Comparison of ENCODE assay signal across 8 mouse cellular contexts in the genomic region with DNA sequence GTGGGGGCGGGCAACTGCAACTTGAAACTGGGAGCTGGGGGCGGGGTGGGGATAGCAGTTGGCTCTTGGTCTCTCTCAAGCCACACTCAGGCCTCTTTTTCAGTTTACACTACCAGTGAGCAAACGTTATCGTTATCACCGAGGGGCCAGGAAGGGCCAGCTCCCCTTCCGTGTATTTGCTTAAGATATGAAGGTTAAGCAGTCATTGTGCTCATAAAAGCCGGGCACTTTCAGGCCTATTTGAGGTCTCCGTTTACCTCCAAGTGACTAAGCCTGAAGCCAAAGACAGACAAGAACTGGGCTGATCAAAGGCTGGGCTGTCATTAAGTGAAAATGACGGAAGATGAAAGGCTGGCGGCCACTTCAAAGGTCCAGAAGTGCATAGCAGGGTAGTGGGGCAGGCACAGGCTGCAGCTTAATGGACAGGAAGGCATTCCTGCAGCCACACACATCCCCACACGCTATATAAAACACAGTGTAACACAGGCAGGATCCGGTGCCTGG.
A peak's percentile ranks its signal among the peaks of the same experiment; 100 is the strongest.
DNase-seq lines count a peak whose midpoint lies in the region; ATAC-seq and TF ChIP-seq lines count a peak whose summit lies in the region.

No protein-coding gene starts in this region.

- 3% methylated on average over 12 of the region's 12 CpGs for WGBS in forebrain, embryonic 14.5 days
- 5% methylated on average over 12 of the region's 12 CpGs for whole genome bisulfite sequencing in limb, embryonic 14.5 days
- WGBS in midbrain, embryonic 14.5 days = 5% methylated on average over 12 of the region's 12 CpGs

- peak; percentile 64 for DNase-seq in 416B (ENCODE audit: low read depth)
- peak; percentile 75 for DNase-seq in adrenal gland, adult 8-10 months
- peak; percentile 58 for DNase-seq in forebrain, embryonic 14.5 days (ENCODE audit: low spot score)
- DNase-seq in limb, embryonic 14.5 days (ENCODE audit: low spot score) = no peak
- peak; percentile 71 for DNase-seq in midbrain, embryonic 14.5 days
- no peak for DNase-seq in thymus, postnatal 14 days
- DNase-seq in ovary, postnatal 14 days (ENCODE audit: low spot score) = no peak
- DNase-seq in urinary bladder, postnatal 4 days (ENCODE audit: low spot score in 2 of 2) = no peak

- H3K4me3 ChIP-seq in forebrain, embryonic 14.5 days (ENCODE audit: low read depth, low read length) = no peak overlapping the region
- H3K4me3 ChIP-seq in limb, embryonic 14.5 days (replicated peaks; ENCODE audit: low read length) = no peak overlapping the region
- no peak overlapping the region for H3K4me3 ChIP-seq in midbrain, embryonic 14.5 days (replicated peaks; ENCODE audit: low read depth, low read length)

- H3K4me1 ChIP-seq in forebrain, embryonic 14.5 days (ENCODE audit: control insufficient read depth, insufficient read depth, low read length) = peaks cover 38% of the 10 kb centered on the region
- H3K4me1 ChIP-seq in limb, embryonic 14.5 days (ENCODE audit: control insufficient read depth, insufficient read depth, low read length) = peaks cover 54% of the 10 kb centered on the region
- H3K4me1 ChIP-seq in midbrain, embryonic 14.5 days (ENCODE audit: control insufficient read depth, insufficient read depth, low read length) = peaks cover 57% of the 10 kb centered on the region

- peak overlapping the region; percentile 26 for H3K4me2 ChIP-seq in forebrain, embryonic 14.5 days (ENCODE audit: low read length)
- peak overlapping the region; percentile 41; the same call in 1 of the 2 replicates for H3K4me2 ChIP-seq in limb, embryonic 14.5 days (replicated peaks; ENCODE audit: low read depth, low read length, severe bottlenecking)
- peak overlapping the region; percentile 32 for H3K4me2 ChIP-seq in midbrain, embryonic 14.5 days (ENCODE audit: low read length)

- H3K27ac ChIP-seq in forebrain, embryonic 14.5 days (ENCODE audit: low read depth, low read length) = 0 out of 2 replicates have a peak overlapping the region, but pooled peaks have one; percentile 14
- H3K27ac ChIP-seq in limb, embryonic 14.5 days (replicated peaks; ENCODE audit: low read depth, low read length) = peak overlapping the region; percentile 44
- peak overlapping the region; percentile 67 for H3K27ac ChIP-seq in midbrain, embryonic 14.5 days (replicated peaks; ENCODE audit: low read depth, low read length)

- ATAC-seq in forebrain, embryonic 14.5 days = peak; percentile 44; the same call in 1 of the 2 replicates
- ATAC-seq in limb, embryonic 14.5 days (ENCODE audit: low FRiP score, low read depth) = peak; percentile 25; the same call in 1 of the 2 replicates
- peak; percentile 44; the same call in 1 of the 2 replicates for ATAC-seq in midbrain, embryonic 14.5 days (ENCODE audit: low FRiP score, low TSS enrichment)

- no peaks in the 10 kb centered on the region for H3K36me3 ChIP-seq in forebrain, embryonic 14.5 days (ENCODE audit: control insufficient read depth, insufficient read depth, low read length)
- peaks cover 7% of the 10 kb centered on the region for H3K36me3 ChIP-seq in limb, embryonic 14.5 days (ENCODE audit: control insufficient read depth, insufficient read depth, low read length)
- H3K36me3 ChIP-seq in midbrain, embryonic 14.5 days (ENCODE audit: control insufficient read depth, insufficient read depth, low read length) = no peaks in the 10 kb centered on the region

- peak overlapping the region; percentile 52 for H3K9ac ChIP-seq in forebrain, embryonic 14.5 days (ENCODE audit: low read length)
- peak overlapping the region; percentile 9; the same call in 1 of the 2 replicates for H3K9ac ChIP-seq in limb, embryonic 14.5 days (ENCODE audit: low read depth, low read length, severe bottlenecking)
- peak overlapping the region; percentile 36; the same call in 1 of the 2 replicates for H3K9ac ChIP-seq in midbrain, embryonic 14.5 days (replicated peaks; ENCODE audit: low read length)

- TF ChIP-seq POLR2A in limb, embryonic 14.5 days (IDR thresholded peaks at IDR 0.05; ENCODE audit: borderline replicate concordance, extremely low read depth, insufficient read depth, insufficient read length) = no peak

- no peaks in the 10 kb centered on the region for H3K9me3 ChIP-seq in forebrain, embryonic 14.5 days (replicated peaks; ENCODE audit: control insufficient read depth, low read length)
- no peaks in the 10 kb centered on the region for H3K9me3 ChIP-seq in limb, embryonic 14.5 days (ENCODE audit: control insufficient read depth, low read length)
- H3K9me3 ChIP-seq in midbrain, embryonic 14.5 days (ENCODE audit: control insufficient read depth, low read length) = no peaks in the 10 kb centered on the region

- no peaks in the 10 kb centered on the region for H3K27me3 ChIP-seq in forebrain, embryonic 14.5 days (replicated peaks; ENCODE audit: control insufficient read depth, insufficient read depth, low read length)
- no peaks in the 10 kb centered on the region for H3K27me3 ChIP-seq in limb, embryonic 14.5 days (ENCODE audit: control insufficient read depth, insufficient read depth, low read length)
- H3K27me3 ChIP-seq in midbrain, embryonic 14.5 days (ENCODE audit: control insufficient read depth, insufficient read depth, low read length) = no peaks in the 10 kb centered on the region

Comparison
In these comparisons a context has a peak if more than half of its experiments do, and no peak if none do; other contexts are left out.
1. DNase-seq: peak in 416B (single experiment), adrenal gland, adult 8-10 months (single experiment), forebrain, embryonic 14.5 days (single experiment) and midbrain, embryonic 14.5 days (single experiment); none in limb, embryonic 14.5 days (single experiment), thymus, postnatal 14 days (single experiment), ovary, postnatal 14 days (single experiment) and urinary bladder, postnatal 4 days (0 of 2).
2. H3K27ac ChIP-seq: peak in every context shown above with its lines; median percentile 67 in midbrain, embryonic 14.5 days; 44 in limb, embryonic 14.5 days; 14 in forebrain, embryonic 14.5 days.
3. Peak in every context shown above with its lines, with median percentiles within 50 percentile points of each other: ATAC-seq, H3K4me2 ChIP-seq and H3K9ac ChIP-seq.